Mouse (Mus musculus): Measurements from ENCODE around the gene Mettl22. TPM values are rescaled to one million over a fixed set of nuclear protein-coding genes. Genes with fewer than 3 reads are reported as not detected.
A peak's percentile ranks its signal among the peaks of the same experiment; 100 is the strongest.

Gene Mettl22
- polyA plus RNA-seq (2014; fragmentation: Nextera tagmentation; extraction: Ambion mirVana): 19.0 and 21.7 TPM in 2 replicates

DNA sequence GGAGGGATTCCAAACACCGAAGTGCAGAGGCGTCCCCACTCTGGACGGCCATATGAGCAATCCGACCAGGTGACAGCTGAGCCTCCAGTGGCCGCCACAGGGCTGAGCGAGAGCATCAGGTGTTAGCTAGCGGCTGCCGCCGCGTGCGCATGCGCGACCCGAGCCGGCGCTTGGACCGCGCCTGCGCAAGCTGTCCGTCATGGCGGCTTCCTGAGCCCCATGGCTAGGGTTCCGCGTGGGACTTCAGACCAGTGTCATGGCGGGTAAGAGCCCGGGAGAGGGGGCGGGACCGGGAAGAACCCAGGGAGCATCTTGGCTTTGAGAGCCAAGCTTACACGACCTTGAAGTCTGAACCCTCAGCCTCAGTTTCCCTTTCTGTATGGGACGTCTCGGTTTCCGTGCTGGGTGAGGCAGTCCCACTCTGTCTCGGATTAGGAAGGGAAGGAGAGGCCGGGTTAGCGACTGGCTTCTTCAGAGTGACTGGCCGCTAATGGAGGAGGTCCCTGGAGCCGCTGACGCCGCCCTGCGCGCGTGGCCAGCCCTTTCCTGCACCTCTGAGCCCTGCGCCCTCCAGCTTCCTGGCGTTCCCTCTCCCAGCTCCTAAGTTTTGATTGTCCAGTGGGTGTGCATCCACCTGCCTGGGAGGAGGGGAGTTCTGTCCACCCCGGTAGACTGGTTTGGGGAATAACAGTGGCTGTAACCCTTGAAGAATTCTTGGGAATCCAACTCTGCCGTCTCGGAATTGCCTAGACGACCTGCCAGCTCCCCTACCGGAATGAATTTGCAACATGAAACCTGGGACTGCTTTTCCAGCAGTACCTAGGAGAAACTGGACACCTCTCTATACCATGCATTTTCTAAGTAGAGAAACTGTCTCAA is at the start of gene Mettl22:
TSS of gene Mettl22 (plus strand) at position 186 of the 879 bp plus-strand sequence.
- H3K9me3 ChIP-seq (ENCODE audit: control insufficient read depth, low read depth, low read length): no peaks in the 10 kb centered on the region
- H3K4me1 ChIP-seq (ENCODE audit: control insufficient read depth, insufficient read depth, low read length): peaks cover 6% of the 10 kb centered on the region; the same call in 1 of the 2 replicates
- H3K27me3 ChIP-seq (ENCODE audit: control insufficient read depth, insufficient read depth, low read length): no peaks in the 10 kb centered on the region
- peak; percentile 97 for ATAC-seq (ENCODE audit: insufficient number of reproducible peaks, insufficient read depth, low FRiP score, low read depth)
- under 1% methylated on average over 45 of the region's 48 CpGs for WGBS
- H3K4me3 ChIP-seq (ENCODE audit: low read depth, low read length): peak within 1 kb of the TSS; percentile 67
- H3K9ac ChIP-seq (replicated peaks; ENCODE audit: low read depth, low read length): peak within 1 kb of the TSS; percentile 63
- peak within 1 kb of the TSS; percentile 85 for H3K27ac ChIP-seq (ENCODE audit: low read length)
- H3K36me3 ChIP-seq (ENCODE audit: control insufficient read depth, insufficient read depth, low read length): no peaks in the 10 kb centered on the region
- peak within 1 kb of the TSS; percentile 59 for H3K4me2 ChIP-seq (replicated peaks; ENCODE audit: low read depth, low read length)

DNA sequence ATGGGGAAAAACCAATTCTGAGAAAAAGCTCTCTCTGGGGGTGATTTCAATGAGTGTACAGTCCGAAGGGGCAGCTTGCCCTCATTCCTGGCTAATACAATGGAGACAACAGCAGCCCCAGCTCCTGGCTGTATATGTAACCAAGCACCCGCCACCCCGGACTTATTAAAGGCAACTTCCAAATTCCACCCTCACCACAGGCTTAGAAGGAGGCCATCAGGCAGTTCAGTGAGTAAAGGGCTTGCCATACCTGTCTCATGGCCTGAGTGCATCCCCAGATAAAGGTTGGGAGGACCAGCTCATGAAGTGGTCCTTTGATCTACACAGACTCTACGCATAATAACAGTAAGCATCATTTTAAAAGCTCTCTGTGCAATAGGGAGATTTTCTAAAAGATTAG is 49.7 kb upstream of the Mettl22 start:
- no peaks in the 10 kb centered on the region for H3K9me3 ChIP-seq (ENCODE audit: control insufficient read depth, low read depth, low read length)
- H3K4me3 ChIP-seq (ENCODE audit: low read depth, low read length): no peak overlapping the region
- peaks cover 25% of the 10 kb centered on the region for H3K27me3 ChIP-seq (ENCODE audit: control insufficient read depth, insufficient read depth, low read length)
- ATAC-seq (ENCODE audit: insufficient number of reproducible peaks, insufficient read depth, low FRiP score, low read depth): no peak
- H3K27ac ChIP-seq (ENCODE audit: low read length): no peak overlapping the region
- 88% methylated on average over 4 of the region's 4 CpGs for WGBS
- no peaks in the 10 kb centered on the region for H3K36me3 ChIP-seq (ENCODE audit: control insufficient read depth, insufficient read depth, low read length)
- H3K4me1 ChIP-seq (ENCODE audit: control insufficient read depth, insufficient read depth, low read length): no peaks in the 10 kb centered on the region
- no peak overlapping the region for H3K4me2 ChIP-seq (replicated peaks; ENCODE audit: low read depth, low read length)
- no peak overlapping the region for H3K9ac ChIP-seq (replicated peaks; ENCODE audit: low read depth, low read length)

DNA sequence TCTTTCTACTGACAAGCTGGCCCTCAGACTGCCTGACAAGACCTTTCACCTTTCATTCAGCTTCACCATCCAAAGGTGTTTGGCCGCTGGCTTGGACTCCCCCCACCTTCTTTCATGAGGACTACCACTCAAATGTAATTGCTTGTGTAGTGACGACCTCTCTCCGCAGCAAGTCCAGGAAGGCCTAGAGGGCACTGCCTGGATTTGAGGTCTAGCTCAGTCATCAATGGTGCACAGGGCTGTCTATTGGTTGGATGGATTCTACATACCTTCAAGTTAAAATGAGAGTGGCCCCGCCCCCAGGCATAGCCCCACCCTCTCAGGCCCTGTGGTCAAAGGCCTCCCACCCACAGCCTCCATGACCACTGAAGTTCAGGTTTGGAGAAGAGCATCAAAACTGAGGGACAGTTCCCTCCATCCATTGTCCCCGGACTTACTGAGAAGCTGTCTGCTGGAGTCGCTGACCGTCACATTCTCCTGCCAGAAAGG is 46.9 kb upstream of the Mettl22 start:
- 43% methylated on average over 7 of the region's 7 CpGs for WGBS

DNA sequence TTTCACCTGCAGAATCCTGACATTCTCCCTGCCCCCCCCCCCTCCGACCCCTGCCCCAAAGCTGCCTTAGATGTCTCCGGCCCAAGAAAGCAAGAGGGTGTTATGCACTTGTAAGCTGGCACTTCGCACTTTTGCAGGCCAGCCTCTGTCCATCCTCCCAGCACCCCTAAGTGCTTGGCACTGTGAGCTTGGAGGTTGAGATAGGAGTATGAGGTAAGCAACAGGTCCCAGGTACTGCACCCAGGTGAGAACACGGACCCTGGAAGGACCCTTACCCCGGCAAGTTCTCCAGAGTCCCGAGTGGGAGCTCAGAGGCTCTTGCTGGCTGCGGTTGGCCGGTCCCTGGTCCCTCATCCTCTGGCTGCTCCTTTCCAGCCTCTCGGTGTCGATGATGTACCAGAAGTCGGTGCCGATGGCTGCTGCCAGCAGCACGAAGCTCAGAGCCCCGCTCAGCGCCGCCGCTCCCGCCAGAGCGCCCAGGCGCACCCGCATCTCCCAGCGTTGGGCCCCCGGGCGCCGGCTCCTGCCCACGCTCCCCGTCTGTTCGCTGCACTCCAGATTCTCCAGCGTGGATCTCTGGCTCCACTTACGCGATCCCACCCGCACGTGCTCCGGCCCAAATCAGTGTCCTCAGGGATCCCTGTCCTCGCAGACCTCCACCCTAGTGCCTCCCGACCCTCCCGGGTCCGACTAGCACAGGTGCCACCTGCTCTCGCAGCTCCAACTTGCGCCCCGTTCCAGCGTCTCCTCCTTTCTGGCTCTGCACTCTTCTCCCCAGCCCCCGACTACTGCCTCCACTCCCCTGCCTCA is 46.2 kb upstream of the Mettl22 start:
- Histone ChIP-seq H3K4me3 (ENCODE audit: low read depth, low read length) (peak overlapping the region; percentile 13), H3K9me3 (ENCODE audit: control insufficient read depth, low read depth, low read length) (no peaks in the 10 kb centered on the region), H3K4me2 (replicated peaks; ENCODE audit: low read depth, low read length) (peak overlapping the region; percentile 38), H3K4me1 (ENCODE audit: control insufficient read depth, insufficient read depth, low read length) (no peaks in the 10 kb centered on the region), H3K9ac (replicated peaks; ENCODE audit: low read depth, low read length) (no peak overlapping the region), H3K27me3 (ENCODE audit: control insufficient read depth, insufficient read depth, low read length) (peaks cover 34% of the 10 kb centered on the region), H3K36me3 (ENCODE audit: control insufficient read depth, insufficient read depth, low read length) (no peaks in the 10 kb centered on the region), H3K27ac (ENCODE audit: low read length) (no peak overlapping the region)
- ATAC-seq (ENCODE audit: insufficient number of reproducible peaks, insufficient read depth, low FRiP score, low read depth): no peak
- 5% methylated on average over 43 of the region's 43 CpGs for WGBS

More for the DNA sequence above, 46.9 kb upstream of the Mettl22 start:
- Histone ChIP-seq H3K27me3 (ENCODE audit: control insufficient read depth, insufficient read depth, low read length) (peaks cover 34% of the 10 kb centered on the region), H3K36me3 (ENCODE audit: control insufficient read depth, insufficient read depth, low read length) (no peaks in the 10 kb centered on the region), H3K4me3 (ENCODE audit: low read depth, low read length) (no peak overlapping the region), H3K9ac (replicated peaks; ENCODE audit: low read depth, low read length) (no peak overlapping the region), H3K4me1 (ENCODE audit: control insufficient read depth, insufficient read depth, low read length) (no peaks in the 10 kb centered on the region), H3K4me2 (replicated peaks; ENCODE audit: low read depth, low read length) (no peak overlapping the region), H3K27ac (ENCODE audit: low read length) (no peak overlapping the region), H3K9me3 (ENCODE audit: control insufficient read depth, low read depth, low read length) (no peaks in the 10 kb centered on the region)
- ATAC-seq (ENCODE audit: insufficient number of reproducible peaks, insufficient read depth, low FRiP score, low read depth): no peak

DNA sequence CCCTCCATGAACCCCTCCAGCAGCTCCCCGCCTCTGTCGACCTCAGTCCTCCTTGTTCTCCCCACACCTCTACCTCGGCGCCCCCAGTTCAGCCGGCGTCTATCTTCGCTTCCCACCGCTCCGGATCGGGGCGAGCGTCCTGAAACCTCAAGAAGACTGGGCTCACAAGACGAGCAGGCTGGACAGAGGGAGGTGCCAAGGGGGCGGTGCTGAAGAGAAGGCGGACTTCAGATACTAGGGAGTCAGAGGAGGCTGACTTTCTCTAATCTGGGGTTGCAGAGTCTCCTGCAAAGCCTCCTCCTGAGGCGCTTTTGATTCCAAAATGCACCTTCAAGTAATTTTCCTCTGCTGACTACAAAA is 45.6 kb upstream of the Mettl22 start, which contains the start of gene Tmem114:
TSS of gene Tmem114 (minus strand) at position 166 of the 360 bp plus-strand sequence.
- Histone ChIP-seq H3K4me3 (ENCODE audit: low read depth, low read length) (peak within 1 kb of the TSS; percentile 13), H3K27ac (ENCODE audit: low read length) (no peak within 1 kb of the TSS), H3K9me3 (ENCODE audit: control insufficient read depth, low read depth, low read length) (no peaks in the 10 kb centered on the region), H3K4me1 (ENCODE audit: control insufficient read depth, insufficient read depth, low read length) (no peaks in the 10 kb centered on the region), H3K36me3 (ENCODE audit: control insufficient read depth, insufficient read depth, low read length) (no peaks in the 10 kb centered on the region), H3K4me2 (replicated peaks; ENCODE audit: low read depth, low read length) (peak within 1 kb of the TSS; percentile 38), H3K27me3 (ENCODE audit: control insufficient read depth, insufficient read depth, low read length) (peaks cover 34% of the 10 kb centered on the region), H3K9ac (replicated peaks; ENCODE audit: low read depth, low read length) (no peak within 1 kb of the TSS)
- no peak for ATAC-seq (ENCODE audit: insufficient number of reproducible peaks, insufficient read depth, low FRiP score, low read depth)
- under 1% methylated on average over 16 of the region's 16 CpGs for WGBS

DNA sequence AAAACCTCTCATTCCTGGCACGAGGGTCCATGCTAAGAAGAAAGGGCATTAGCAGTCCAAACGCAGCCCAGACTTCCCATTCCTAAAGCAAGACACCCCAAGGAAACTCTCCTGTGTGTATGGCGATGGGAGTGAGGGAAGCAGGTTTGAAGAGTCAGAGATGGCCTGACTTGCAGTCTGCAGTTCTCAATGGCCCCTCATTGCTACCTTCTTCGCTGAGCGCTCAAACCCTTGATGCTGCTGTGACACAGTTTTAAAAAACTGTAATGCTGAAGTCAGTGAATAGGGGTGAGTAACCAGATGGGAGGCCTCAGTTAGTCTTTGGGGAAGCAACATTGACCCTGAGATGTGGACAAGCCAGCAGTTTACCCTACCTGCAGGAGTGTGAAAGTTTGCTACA is 44.9 kb upstream of the Mettl22 start:
- H3K9me3 ChIP-seq (ENCODE audit: control insufficient read depth, low read depth, low read length): no peaks in the 10 kb centered on the region
- no peak overlapping the region for H3K9ac ChIP-seq (replicated peaks; ENCODE audit: low read depth, low read length)
- H3K27ac ChIP-seq (ENCODE audit: low read length): no peak overlapping the region
- H3K36me3 ChIP-seq (ENCODE audit: control insufficient read depth, insufficient read depth, low read length): no peaks in the 10 kb centered on the region
- 81% methylated on average over 5 of the region's 5 CpGs for whole genome bisulfite sequencing
- H3K4me1 ChIP-seq (ENCODE audit: control insufficient read depth, insufficient read depth, low read length): no peaks in the 10 kb centered on the region
- peaks cover 34% of the 10 kb centered on the region for H3K27me3 ChIP-seq (ENCODE audit: control insufficient read depth, insufficient read depth, low read length)
- ATAC-seq (ENCODE audit: insufficient number of reproducible peaks, insufficient read depth, low FRiP score, low read depth): no peak
- no peak overlapping the region for H3K4me2 ChIP-seq (replicated peaks; ENCODE audit: low read depth, low read length)
- no peak overlapping the region for H3K4me3 ChIP-seq (ENCODE audit: low read depth, low read length)

DNA sequence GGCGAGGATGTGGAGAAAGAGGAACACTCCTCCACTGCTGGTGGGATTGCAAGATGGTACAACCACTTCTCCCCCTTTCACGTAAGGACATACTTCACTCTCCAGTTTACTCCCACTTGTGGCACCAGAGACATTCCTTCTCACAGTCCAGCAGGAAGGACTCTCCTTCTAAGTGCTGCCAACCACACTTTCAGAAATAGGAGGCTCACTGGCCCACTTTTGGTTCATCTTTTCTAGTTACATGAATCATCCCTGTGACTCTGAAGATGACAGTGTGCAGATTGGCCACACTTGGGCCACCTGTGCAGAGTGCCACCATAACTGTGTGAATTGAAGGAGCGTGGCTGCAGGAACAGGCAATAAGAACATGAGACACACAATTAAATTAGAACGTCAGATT is 41.1 kb upstream of the Mettl22 start:
- Histone ChIP-seq H3K4me1 (ENCODE audit: control insufficient read depth, insufficient read depth, low read length) (no peaks in the 10 kb centered on the region), H3K36me3 (ENCODE audit: control insufficient read depth, insufficient read depth, low read length) (no peaks in the 10 kb centered on the region), H3K9me3 (ENCODE audit: control insufficient read depth, low read depth, low read length) (no peaks in the 10 kb centered on the region), H3K4me2 (replicated peaks; ENCODE audit: low read depth, low read length) (no peak overlapping the region), H3K27ac (ENCODE audit: low read length) (no peak overlapping the region), H3K9ac (replicated peaks; ENCODE audit: low read depth, low read length) (no peak overlapping the region), H3K4me3 (ENCODE audit: low read depth, low read length) (no peak overlapping the region), H3K27me3 (ENCODE audit: control insufficient read depth, insufficient read depth, low read length) (peaks cover 18% of the 10 kb centered on the region)
- WGBS: 84% methylated on average over 4 of the region's 4 CpGs
- ATAC-seq (ENCODE audit: insufficient number of reproducible peaks, insufficient read depth, low FRiP score, low read depth): no peak

DNA sequence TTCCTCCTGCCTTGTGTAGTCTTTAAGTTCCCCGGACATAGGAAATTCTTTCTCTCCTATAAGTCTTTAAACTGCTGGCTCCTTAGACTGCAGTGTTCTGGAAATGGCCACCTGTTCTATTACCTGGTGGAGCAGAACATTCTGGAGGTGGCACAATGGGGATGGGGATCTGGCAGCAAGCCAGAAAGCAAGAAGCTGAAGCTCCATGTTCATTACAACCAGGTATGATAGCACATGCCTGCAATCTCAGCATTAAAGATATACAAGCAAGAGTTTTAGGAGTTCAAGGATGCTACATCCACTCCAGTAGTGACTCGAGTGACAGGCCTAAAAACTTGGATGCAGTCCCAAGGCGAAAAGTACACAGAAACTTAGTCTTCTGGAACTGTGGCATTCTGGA is 38.0 kb upstream of the Mettl22 start:
- H3K4me2 ChIP-seq (replicated peaks; ENCODE audit: low read depth, low read length): no peak overlapping the region
- no peaks in the 10 kb centered on the region for H3K27me3 ChIP-seq (ENCODE audit: control insufficient read depth, insufficient read depth, low read length)
- H3K9ac ChIP-seq (replicated peaks; ENCODE audit: low read depth, low read length): no peak overlapping the region
- no peaks in the 10 kb centered on the region for H3K9me3 ChIP-seq (ENCODE audit: control insufficient read depth, low read depth, low read length)
- H3K27ac ChIP-seq (ENCODE audit: low read length): no peak overlapping the region
- ATAC-seq (ENCODE audit: insufficient number of reproducible peaks, insufficient read depth, low FRiP score, low read depth): no peak
- H3K4me1 ChIP-seq (ENCODE audit: control insufficient read depth, insufficient read depth, low read length): no peaks in the 10 kb centered on the region
- no peaks in the 10 kb centered on the region for H3K36me3 ChIP-seq (ENCODE audit: control insufficient read depth, insufficient read depth, low read length)
- 87% methylated on average over 3 of the region's 3 CpGs for WGBS
- no peak overlapping the region for H3K4me3 ChIP-seq (ENCODE audit: low read depth, low read length)
